Mouse (Mus musculus) left cerebral cortex, adult 11 months (tissue): ENCODE data around the gene Arl5b.

ENCODE experiments used
- DNase-seq: peaks from one replicate; pipeline ENCODE4 v3.0.0; 2022; ENCODE audit warnings: low spot score

Gene Arl5b

GRCm38 (mm10) chr2:15112741-15113140 is 63.5 kb downstream of the Arl5b start:
- DNase-seq = no peak

- DNase-seq = no peak
Observed at GRCm38 (mm10) chr2:15121217-15121680, 72.1 kb downstream of the Arl5b start.
